Mouse (Mus musculus) liver, embryonic 14.5 days (tissue): ENCODE measurements around the gene Hprt.

Experiments used
- CTCF ChIP-seq: IDR thresholded peaks from 2 replicates; pipeline ENCODE4 v1.5.1; 2016; ENCODE audit warnings: antibody characterized with exemption, low read depth, control low read depth
- EP300 ChIP-seq: IDR thresholded peaks from 2 replicates; pipeline ENCODE4 v1.6.1; 2016; ENCODE audit warnings: antibody characterized with exemption, low read depth

DNA sequence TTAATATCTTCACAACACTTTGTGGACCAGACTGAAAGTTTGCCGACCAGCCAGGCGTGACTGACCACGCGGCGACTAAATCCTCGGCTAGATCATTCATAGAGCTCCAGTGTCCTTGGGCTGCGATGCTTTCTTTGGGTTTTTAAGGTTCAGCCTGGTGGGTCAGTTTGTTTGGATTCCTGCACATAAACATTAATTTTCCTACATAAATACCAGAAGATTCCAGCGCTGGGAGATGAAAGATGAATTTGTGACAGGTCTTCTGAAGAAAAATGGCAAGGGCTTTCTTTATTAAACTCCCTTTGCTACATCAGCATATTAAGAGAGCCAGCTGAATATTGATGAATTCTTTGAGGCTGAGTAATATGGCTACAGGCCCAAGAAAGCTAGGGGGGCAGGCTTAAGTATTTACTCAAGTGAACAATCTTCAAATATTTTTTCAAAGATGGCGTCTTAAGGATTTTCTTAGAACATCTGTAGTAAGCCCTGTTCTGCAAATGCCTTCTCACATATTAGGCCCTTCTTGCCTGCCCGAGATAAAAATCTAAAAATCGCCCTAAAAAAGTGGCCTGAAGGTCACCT lies 71.6 kb downstream of the Hprt start:
- TF ChIP-seq CTCF = no peak
- no peak for TF ChIP-seq EP300
